Mouse (Mus musculus) kidney, adult 9 months (tissue): ENCODE results near the gene Pcsk4.
"Not testable (repeated sequence)": the region's sequence is repeated elsewhere in the genome, so short reads cannot be mapped to it uniquely, and the experiment has no call there.

ENCODE experiments used
- DNase-seq: peaks from one replicate; pipeline ENCODE4 v3.0.0; 2022

Gene Pcsk4

DNA sequence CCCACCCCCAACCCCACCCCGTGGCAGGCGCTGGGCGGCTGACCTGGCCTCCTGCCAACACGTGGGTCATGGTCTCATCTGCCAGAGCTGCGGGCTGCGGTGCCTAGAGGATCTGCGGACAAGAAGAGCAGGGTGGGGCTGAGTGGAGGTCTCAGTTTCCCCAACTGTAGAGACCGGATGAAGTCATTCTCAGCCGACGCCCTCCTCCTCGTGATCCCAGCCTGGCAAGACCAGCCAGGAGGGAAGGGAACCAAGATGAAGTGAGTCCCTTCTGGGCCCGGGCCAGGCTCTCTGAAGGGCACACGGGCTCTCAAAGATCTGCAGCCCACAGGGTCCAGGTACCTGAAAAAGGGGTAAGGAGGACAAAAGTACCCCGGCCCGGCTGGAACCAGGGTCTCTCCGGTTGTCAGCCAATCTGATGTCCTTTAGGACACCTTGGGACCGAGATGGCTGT, 18.2 kb upstream of the Pcsk4 start:
- DNase-seq, result no peak

DNA sequence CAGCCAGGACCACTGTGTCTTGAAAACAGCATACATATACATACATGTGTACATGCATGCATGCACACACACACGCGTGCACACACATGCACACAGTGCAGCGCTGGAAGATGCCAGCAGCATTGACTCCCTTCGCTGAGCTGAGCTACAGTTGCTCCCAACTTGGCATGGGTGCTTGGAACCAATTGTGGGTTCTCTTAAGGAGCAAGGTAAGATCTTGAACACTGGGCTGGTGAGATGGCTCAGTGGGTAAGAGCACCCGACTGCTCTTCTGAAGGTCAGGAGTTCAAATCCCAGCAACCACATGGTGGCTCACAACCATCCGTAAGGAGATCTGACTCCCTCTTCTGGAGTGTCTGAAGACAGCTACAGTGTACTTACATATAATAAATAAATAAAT, 16.6 kb upstream of the Pcsk4 start:
- not testable (repeated sequence) for DNase-seq

DNA sequence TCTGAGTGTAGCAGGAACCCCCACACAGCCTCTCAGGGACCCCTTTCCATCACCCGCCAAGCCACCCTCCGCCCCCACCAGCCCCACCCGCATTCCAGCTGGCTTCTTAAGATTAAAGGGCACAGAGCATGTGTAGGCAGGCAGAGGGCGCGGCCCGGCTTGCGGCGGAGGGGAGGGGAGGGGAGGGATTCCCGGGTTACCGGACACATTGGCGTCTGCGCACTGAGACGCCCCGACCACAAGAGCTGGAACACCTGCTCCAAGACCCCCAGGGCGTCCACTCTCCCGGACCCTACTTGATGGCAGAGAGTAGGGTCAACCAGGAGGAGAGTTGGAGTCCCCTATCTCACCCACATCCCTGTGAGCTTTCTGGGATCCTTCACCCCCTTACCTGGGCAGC, 15.8 kb upstream of the Pcsk4 start:
- DNase-seq, result no peak

DNA sequence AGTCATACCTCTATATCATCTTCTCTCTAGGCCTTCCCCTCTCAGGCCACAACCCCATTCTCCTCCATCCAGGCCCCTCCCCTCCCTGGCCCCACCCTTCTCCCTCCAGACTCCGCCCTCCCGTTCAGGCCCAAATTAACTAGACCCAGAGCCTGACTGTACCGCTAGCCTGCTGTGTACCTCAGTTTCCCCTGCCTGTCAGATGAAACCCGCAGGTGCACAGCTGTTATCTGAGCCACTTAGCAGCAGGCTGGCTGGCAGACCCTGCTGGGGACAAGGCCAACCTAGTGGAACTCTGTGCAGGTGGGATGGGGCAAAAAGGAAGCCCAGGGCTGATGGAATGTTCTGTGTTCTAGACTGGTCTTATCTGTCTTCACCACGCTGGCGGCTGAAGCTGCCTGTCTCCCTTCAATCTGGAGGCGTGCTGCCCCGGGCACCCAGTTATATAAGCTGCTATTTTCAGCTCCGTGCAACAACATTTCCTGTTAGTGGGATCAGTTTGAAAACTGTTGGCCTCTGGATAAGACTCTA, 14.9 kb upstream of the Pcsk4 start:
- peak; percentile 65 for DNase-seq

DNA sequence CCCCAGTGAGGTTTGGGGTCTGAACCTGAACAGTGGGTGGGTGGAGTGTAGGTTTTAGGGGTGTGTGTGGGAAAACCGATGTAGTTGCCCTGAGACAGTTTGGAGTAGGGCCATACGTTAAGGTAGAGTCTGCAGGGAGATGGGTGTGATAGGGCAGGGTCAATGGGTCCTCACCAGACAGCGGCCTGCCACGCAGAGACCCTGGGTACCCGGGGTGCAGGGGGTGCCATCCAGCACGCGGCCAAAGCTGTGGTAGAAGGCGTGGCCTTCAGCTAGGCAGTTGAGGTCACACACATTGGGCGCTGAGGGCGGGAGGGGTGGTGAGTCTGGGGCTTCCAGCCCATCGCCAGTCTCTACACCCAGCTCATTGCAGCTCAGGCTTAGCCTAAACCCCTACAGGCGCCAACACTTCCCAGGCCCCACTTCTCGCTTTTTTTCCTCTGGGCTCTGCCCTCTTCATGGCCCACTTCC, 14.2 kb upstream of the Pcsk4 start:
- DNase-seq, result no peak

DNA sequence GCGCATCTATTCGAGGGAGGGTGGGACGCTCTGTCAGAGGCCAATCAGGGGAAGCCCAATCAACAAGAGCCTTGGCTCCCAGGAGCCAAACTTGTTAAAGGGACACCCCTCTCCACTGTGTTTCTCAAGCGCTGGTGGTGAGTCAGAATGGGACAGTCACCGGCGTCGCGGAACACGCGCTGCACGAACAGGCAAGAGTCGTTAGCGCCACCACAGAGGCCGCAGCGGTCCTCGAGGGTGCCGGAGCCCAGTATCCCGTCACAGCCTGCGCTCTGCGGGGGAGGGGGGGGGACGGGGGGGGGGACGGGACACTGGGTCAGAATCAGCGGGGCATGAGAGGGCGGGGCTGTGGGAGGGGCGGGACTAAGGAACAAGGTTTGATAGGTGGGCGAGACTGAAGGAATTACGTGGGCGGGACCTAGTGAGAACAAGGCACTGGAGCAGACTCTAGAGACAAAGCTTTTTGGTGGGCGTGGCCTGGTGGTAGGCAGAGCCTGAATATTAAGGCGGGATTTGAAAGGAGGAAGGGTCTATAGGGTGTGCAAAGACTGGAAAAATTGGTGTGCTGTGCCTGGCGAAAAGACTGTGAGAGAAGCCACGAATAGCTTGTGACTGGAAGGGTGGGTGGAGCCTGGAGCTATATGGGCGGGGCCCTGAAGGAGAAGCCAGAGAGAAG, 13.6 kb upstream of the Pcsk4 start:
- peak; percentile 61 for DNase-seq

DNA sequence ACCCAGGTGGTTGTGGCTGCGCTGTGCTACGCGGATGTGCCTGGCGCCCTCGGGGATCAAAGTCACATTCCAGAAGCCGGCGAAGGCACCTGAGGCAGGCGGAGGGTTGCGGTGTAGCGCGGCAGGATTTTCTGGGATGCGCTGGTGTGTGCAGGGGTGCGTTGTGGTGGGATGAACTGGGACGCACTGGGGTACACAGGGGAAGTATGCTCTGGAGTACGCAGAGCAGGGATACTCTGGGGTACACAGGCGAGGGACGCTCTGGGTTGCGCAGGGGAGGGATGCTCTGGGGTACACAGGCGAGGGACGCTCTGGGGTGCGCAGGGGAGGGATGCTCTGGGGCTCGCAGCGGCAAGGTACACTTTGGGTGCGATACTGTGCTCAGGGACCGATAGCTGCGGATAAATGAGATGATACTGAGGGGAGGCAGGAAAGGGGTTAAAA, 13.0 kb upstream of the Pcsk4 start:
- no peak for DNase-seq

DNA sequence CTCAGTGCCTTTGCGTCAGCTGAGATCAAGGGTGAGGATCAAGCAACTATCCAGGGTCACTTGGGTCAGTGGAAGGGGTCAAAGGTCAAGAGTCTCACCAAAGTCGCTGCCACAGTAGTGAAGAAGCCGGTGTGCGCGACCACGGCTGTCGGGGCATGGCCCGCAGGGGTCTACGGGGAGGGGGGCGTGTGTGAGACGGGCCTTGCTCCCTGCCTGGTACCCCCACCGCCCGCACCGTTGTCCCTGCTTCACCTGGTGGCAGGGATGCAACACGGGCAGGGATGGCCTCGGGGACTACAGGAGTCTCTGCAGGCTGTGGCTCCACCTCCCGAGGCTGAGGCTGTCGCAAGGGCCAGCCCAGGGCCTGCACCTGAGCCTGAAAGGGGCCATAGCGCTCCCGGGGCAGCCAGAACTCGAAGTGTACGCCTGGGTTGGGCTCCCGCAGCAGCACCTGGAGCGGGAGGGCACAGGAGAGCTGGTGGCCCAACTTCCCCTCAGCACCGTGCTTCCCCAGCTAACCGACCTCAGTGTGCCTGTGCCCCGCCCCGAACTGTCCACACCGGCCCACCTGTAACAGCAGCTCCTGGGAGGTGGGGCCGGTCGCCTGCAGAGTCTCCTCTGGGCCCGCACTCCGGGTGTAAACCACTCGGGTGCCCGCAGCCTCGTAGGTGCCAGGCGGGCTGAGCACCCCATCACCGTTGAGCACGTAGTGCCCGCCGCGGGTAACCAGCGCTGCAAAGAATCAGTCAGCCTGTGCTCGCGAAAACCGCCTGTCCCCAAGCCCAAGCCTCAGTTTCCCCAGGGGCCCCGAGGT, 12.4 kb upstream of the Pcsk4 start:
- DNase-seq, result no peak

DNA sequence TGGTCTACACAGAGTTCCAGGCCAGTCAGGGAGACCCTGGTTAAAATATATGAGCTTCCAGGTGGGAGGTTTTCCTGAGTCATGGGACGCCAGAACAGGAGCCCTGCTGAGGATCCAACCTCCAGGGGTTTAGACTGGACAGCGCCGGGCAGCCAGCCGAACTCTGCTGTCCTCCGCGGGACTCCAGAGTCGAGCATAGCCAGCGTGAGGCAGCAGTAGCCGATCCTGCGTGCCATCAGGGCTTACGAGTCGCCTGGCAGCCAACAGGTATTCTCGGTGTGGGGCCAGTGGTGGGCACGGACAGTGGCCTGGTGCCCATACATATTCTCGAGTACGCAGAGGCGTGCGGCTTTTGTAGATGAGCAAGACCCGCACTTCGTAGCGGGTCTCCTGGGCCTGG, 11.7 kb upstream of the Pcsk4 start:
- DNase-seq, result no peak

DNA sequence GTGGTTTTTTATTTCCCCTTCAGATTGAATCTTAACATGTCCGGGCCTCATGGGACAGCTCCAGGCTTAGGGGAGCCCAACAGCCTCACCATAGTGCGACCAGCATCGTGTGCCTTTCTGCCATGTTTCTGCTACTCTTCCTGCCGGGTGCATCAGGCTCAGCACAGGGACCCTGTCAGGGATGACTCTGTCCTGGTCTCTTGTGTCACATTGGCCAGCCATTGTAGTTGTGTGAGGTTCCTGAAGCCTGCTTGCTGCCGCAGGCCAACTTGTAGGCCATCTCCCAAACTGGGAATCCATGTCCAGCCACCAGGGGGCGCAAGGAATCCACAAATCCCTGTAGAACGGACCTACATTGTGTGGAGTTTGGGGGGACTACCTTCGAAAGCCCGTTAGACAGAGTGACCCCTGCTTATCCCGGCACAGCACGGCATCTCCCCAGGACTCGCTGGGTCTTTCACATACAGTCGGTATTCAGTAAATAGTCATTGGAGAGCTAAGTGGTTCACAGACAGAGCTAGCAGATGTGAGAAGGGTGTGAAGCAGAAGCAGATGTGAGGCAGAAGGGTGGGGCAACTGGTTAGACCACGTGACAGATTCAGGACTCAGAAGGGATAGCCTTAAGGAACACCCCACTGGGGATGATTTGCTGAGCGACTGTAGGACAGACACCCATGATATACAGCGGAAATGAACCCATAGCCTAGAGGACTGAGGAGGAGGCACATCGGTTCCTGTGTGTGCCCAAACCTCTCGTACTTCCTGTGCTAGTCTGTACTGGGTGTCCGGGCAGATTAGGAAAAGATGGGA, 10.8 kb upstream of the Pcsk4 start:
- peak; percentile 88 for DNase-seq

DNA sequence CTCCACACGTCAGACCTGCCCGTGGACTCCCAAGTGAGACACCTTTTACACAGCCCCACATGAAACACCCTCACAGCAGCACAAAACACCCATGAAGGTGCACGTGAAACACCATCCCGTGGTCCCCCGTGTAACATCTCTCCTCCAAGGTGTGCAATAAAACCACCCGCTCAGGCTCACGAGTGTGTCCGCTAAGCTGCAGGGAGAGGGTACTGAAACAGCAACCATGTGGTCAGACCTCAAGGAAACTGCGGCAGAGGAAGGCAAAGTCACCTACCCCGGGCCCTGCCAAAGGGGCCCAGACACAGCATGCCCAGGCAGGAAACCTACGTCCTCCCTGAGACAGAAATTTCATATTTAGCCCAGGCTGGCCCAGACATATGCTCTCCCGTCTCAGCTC, 7.0 kb upstream of the Pcsk4 start:
- DNase-seq, result no peak

DNA sequence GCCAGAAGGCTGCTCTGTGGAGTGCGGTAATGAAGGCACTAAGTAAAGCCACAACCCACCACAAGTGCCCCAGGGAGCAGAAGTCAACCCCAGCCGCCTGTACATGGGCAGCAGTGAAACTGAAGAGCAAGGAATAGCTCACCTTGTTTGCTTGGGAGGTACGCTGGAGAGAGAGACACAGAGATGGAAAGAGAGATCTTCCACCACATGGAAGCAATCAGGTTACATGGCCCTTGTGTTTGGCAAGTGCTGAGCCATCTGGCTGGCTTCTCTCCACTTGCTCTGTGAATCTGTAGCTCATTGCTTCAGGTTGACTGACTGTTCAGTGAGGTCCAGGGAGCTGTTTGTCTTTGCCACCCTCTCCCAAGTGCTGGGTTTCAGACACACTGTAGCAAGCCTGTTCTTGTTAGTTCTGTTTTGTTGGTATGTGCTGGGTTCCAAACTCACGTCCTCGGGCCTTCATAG, 3.3 kb upstream of the Pcsk4 start:
- no peak for DNase-seq

DNA sequence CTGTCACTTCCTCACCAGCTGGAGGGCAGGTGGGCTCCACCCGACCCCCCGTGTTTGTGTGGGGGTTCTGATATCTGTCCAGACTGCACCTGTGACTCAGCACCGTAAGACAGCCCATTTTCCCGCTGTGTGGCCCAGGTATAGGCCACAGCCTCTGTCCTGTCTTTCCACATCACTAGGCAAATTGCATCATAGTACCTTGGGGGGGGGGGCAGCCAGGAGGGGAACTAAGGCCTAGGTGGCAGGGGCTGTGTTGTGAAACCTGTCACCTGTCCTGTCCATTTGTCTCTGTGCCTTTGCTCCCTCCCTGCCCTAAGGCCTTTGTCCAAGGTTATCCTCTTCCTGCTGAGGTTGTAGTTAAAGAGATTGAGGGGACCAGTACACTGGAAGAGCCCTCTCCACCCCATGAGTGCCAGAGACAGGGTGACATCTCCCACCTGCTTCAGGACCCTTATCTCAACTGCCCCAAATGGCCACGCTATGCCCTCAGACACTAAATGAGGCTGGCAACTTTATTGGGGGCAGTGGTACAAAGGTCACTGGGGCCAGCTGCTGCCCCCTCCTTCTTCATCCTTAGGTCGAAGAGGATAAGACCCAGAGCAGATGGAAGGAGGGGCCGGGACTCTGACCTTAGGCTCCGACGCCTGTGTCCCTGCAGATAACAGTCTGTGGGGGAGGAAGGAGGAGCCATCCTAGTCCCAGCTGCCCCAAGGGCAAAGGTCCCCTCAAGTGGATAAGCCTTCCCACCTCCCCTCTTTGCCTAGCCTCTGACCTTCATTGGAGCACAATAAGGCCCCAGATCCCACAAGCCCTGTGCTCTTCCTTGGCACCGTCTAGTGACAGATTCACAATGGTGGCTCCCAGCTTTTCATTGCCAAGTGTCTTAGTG, 2.6 kb upstream of the Pcsk4 start:
- peak; percentile 54 for DNase-seq

DNA sequence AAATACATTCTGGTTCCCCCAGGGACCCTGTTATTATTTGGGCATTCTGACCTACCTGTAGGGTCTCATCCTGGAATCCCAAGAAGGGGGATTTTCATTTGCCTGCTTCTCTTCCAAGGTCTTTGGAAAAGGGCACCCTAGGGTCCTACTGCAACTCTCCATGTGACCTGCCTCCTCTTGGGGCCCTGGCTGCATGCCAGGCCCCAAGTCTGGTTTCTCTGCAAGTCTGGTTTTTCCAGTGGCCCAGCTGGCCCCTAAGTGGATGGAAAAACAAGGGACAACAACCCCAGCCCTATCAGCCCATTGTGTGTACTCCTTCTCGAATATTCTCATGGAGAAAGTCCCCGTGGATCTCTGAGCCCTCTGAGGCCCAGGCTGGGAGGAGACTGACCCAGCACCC, 1.6 kb upstream of the Pcsk4 start:
- no peak for DNase-seq

DNA sequence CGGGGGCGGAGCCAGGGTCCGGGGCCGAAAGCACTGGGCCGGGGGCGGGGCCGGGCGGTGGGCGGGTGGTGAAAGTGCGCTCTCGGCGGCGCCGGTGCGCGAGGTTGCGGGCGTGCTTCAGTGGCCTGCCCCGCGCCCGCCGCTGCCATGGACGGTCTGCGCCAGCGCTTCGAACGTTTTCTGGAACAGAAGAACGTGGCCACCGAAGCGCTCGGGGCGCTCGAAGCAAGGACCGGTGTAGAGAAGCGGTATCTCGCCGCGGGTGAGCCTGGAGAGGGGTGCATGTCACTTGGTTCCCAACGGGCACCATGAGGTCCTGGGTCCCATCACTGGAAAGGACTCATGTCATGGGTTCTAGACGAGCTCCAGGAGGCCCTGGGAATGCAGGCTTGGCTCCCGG, 786 bp upstream of the Pcsk4 start:
- no peak for DNase-seq

DNA sequence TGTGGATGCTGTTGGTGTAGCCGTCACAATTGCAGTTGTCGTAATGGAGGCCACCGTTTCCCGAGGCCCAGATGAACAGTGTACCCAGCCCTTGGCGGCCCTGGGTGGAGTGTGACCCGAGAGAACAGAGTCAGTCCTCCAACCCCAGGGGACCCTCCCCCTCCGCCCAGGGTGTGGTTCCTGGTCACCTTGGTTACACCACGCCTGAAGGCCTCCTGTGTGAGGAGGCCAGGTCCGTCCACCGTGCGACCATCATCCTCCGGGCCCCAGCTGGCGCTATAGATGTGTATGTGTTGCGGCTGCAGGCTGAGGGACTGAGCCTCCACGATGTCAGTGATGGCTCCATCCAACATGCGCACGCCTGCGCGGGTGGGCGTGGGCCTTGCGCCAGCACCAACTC, 4.3 kb downstream of the Pcsk4 start:
- no peak for DNase-seq

DNA sequence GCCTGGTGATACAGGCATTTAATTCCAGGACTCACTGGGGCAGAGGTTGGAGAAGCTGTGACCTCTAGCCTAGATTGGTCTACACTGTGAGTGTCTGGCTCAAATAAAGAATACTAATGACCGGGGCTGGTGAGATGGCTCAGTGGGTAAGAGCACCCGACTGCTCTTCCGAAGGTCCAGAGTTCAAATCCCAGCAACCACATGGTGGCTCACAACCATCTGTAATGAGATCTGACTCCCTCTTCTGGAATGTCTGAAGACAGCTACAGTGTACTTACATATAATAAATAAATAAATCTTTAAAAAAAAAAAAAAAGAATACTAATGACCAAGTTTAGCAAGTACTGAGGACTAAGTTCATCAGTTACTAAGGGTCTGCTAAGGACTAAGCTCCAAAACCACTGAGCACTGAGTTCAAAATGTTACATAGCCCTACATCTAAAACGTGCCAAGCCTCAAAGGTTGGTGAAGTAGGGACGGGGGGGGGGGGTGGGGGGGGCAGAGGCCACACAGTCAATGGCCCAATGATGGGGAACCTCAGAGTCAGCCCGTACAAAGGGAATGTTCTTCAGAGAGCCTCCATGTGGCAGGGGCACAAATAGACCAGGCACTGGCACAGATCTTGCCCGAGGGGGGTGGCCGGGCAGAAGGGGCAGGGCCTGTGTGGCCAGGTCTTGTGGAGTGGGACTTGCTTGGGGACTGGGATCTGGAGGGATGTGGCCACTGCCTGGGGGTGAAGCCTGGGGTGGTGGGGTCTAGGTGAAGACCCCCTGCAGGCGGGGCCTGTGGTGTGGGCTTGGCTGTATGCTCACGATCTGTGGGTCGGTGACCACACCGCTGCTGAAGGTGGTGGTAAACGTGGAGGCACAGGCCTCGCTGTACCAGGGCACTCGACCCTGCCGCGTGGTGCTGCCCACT, 4.9 kb downstream of the Pcsk4 start:
- peak; percentile 70 for DNase-seq

DNA sequence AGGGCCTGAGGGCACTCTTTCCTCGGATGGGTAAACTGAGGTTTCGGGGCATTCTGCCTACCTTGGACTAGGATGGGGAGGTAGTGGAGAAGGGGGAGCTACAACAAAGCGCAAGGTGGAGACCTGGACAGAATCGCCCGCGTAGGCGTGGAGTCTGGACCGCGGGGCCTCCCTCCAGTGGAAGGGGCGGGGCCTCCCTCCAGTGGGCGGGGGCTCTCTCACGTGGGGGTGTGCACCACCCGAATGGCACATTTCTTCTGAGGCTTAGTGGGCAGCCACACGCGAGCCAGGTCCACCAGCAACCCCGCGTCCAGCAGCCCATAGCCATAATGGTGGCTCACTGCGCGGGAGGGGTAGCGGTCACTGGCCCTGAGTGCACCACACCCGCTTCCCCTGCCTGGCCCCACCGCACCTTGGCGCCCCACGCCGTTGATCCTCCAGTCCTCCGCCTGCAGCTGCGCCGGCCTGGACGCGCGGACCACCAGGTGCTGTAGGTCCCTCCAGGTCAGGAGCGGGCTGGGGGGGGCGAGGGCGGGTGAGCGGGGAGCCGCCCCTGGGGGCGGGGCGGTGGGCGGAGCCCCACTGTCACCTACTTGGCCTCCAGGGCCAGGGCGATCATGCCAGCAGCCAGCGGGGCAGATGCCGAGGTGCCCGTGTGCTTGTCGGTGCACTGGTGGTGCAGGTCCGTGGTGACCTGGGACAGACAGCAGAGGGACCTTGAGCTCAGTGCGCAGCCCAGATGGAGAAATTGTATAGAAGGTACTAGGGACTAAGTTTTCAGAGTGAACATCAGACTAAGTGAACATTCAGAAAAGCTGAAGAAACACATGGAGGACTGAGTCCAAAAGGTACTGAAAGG, 5.8 kb downstream of the Pcsk4 start:
- DNase-seq, result peak; percentile 87

DNA sequence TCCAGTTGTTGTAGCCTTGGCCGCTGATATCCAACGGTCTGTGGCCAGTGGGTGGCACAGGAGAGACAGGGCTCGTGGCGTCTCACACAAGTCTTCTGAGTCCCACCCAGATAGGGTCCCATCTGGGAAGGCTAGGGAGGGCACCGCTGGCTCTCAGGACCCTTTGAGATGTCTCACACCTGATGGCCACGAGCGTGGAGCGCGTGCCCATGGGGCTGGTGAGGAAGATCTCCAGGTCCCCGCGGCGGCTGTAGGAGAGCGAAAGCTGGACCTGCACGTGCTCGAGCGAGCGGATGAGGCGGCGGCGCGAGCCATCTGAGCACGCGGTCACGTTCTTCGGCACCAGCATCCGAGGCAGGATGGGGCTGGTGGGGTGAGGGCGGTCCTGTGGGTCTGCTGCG, 6.5 kb downstream of the Pcsk4 start:
- DNase-seq, result no peak
